Mouse (Mus musculus) midbrain, embryonic 12.5 days (tissue): ENCODE measurements around the gene Fam208a. TPM values are rescaled to one million over a fixed set of nuclear protein-coding genes. Genes with fewer than 3 reads are reported as not detected.

Experiments
- ATAC-seq: fragments of 200-750 bp; cut with Nextera tagmentation; 2 replicates; pipeline ENCODE4 v1.8.0; 2017; ENCODE audit warnings: low read depth, moderate TSS enrichment, moderate library complexity; ENCODE audit not compliant: low FRiP score
- H3K27ac ChIP-seq: fragments of 300-500 bp; sonication (generic); replicated peaks from 2 replicates; pipeline ENCODE4 v1.5.1; 2016; ENCODE audit warnings: mild to moderate bottlenecking
- H3K27me3 ChIP-seq: fragments of 300-500 bp; sonication (generic); 2 replicates; pipeline ENCODE4 v1.6.1; 2016; ENCODE audit warnings: mild to moderate bottlenecking
- H3K36me3 ChIP-seq: fragments of 300-500 bp; sonication (generic); 2 replicates; pipeline ENCODE4 v1.6.1; 2016
- H3K4me1 ChIP-seq: fragments of 300-500 bp; sonication (generic); 2 replicates; pipeline ENCODE4 v1.6.1; 2016
- H3K4me2 ChIP-seq: fragments of 300-500 bp; sonication (generic); replicated peaks from 2 replicates; pipeline ENCODE4 v1.6.1; 2016; ENCODE audit warnings: mild to moderate bottlenecking, moderate library complexity
- H3K4me3 ChIP-seq: fragments of 300-500 bp; sonication (generic); 2 replicates; pipeline ENCODE4 v1.5.1; 2016; ENCODE audit warnings: mild to moderate bottlenecking
- H3K9ac ChIP-seq: fragments of 300-500 bp; sonication (generic); replicated peaks from 2 replicates; pipeline ENCODE4 v1.6.1; 2016; ENCODE audit warnings: mild to moderate bottlenecking, moderate library complexity
- H3K9me3 ChIP-seq: fragments of 300-500 bp; sonication (generic); 2 replicates; pipeline ENCODE4 v1.6.1; 2016; ENCODE audit warnings: mild to moderate bottlenecking
- WGBS: fragments of 180-500 bp; shearing (Covaris S2); methylation state at CpG from one replicate; pipeline ENCODE4 v1.1.7; 2016; 5-methylcytosine and 5-hydroxymethylcytosine counted together
- polyA plus RNA-seq: library from polyadenylated mRNA; unstranded; fragments of >200 nt; fragmentation: Nextera tagmentation; extraction: Ambion mirVana; gene quantifications from 2 replicates; pipeline ENCODE4 v1.2.1, GENCODE M21; 2016

Gene Fam208a
- polyA plus RNA-seq, 1 experiment from 2014 or later: 23.2 TPM

- Histone ChIP-seq H3K4me3 (peak overlapping the region; percentile 77), H3K9ac (peak overlapping the region; percentile 87), H3K4me1 (peaks cover 3% of the 10 kb centered on the region; the same call in 1 of the 2 replicates), H3K27me3 (peaks cover 13% of the 10 kb centered on the region), H3K9me3 (peaks cover 11% of the 10 kb centered on the region), H3K27ac (peak overlapping the region; percentile 99), H3K36me3 (peaks cover 18% of the 10 kb centered on the region), H3K4me2 (peak overlapping the region; percentile 74)
- WGBS: 1% methylated on average over 77 of the region's 78 CpGs
- peak; percentile 87 for ATAC-seq
These were observed 508 bp downstream of the Fam208a start for GRCm38 (mm10) chr14:27428973-27429711.

GRCm38 (mm10) chr14:27430280-27430679, 1.6 kb downstream of the Fam208a start:
- 97% methylated on average over 4 of the region's 4 CpGs for WGBS
- Histone ChIP-seq H3K9me3 (peaks cover 11% of the 10 kb centered on the region), H3K4me1 (peaks cover 3% of the 10 kb centered on the region; the same call in 1 of the 2 replicates), H3K27ac (no peak overlapping the region), H3K36me3 (peaks cover 21% of the 10 kb centered on the region), H3K4me3 (no peak overlapping the region), H3K4me2 (peak overlapping the region; percentile 26), H3K27me3 (peaks cover 13% of the 10 kb centered on the region), H3K9ac (no peak overlapping the region)
- no peak for ATAC-seq

- ATAC-seq: no peak
- no peak overlapping the region for H3K9ac ChIP-seq
- 100% methylated on average over 2 of the region's 2 CpGs for WGBS
These were observed 3.4 kb downstream of the Fam208a start for GRCm38 (mm10) chr14:27432064-27432463.

DNA sequence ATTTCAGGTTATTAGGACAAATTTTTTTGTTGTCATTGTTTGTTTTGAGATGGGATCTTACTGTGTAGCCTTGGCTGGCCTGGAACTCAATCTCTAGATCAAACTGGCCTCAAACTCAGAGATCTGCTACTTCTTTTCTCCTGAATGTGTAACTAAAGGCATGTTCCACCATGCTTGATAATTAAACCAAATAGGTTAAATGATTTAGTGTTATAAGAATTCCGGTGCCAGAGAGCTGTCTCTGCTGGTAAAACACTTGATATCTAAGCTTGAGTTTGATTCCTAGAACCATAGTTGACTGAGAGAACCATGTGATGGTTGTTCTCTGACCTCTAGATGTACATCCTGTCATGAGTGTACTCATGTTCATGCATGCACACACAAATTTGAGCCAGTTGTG, 7.5 kb downstream of the Fam208a start:
- no peak overlapping the region for H3K4me2 ChIP-seq
- no peaks in the 10 kb centered on the region for H3K4me1 ChIP-seq
- no peak overlapping the region for H3K4me3 ChIP-seq
- ATAC-seq: no peak
- no peaks in the 10 kb centered on the region for H3K9me3 ChIP-seq
- peaks cover 21% of the 10 kb centered on the region for H3K36me3 ChIP-seq
- WGBS: 94% methylated on average over 1 of the region's 1 CpGs
- H3K27ac ChIP-seq: no peak overlapping the region
- no peaks in the 10 kb centered on the region for H3K27me3 ChIP-seq
- no peak overlapping the region for H3K9ac ChIP-seq

More at GRCm38 (mm10) chr14:27432064-27432463, 3.4 kb downstream of the Fam208a start:
- peaks cover 21% of the 10 kb centered on the region for H3K36me3 ChIP-seq
- peaks cover 11% of the 10 kb centered on the region for H3K9me3 ChIP-seq
- H3K4me2 ChIP-seq: no peak overlapping the region
- peaks cover 3% of the 10 kb centered on the region; the same call in 1 of the 2 replicates for H3K4me1 ChIP-seq
- peaks cover 11% of the 10 kb centered on the region for H3K27me3 ChIP-seq
- no peak overlapping the region for H3K4me3 ChIP-seq
- no peak overlapping the region for H3K27ac ChIP-seq

- no peak overlapping the region for H3K27ac ChIP-seq
- no peak overlapping the region for H3K4me2 ChIP-seq
- H3K9ac ChIP-seq: no peak overlapping the region
- 85% methylated on average over 3 of the region's 3 CpGs for WGBS
- no peaks in the 10 kb centered on the region for H3K9me3 ChIP-seq
- no peak for ATAC-seq
- H3K4me1 ChIP-seq: no peaks in the 10 kb centered on the region
- no peak overlapping the region for H3K4me3 ChIP-seq
- no peaks in the 10 kb centered on the region for H3K27me3 ChIP-seq
- H3K36me3 ChIP-seq: peaks cover 18% of the 10 kb centered on the region
These were observed 8.2 kb downstream of the Fam208a start for GRCm38 (mm10) chr14:27436826-27437225.

GRCm38 (mm10) chr14:27440921-27441320, 12.3 kb downstream of the Fam208a start:
- Histone ChIP-seq H3K4me3 (no peak overlapping the region), H3K9me3 (no peaks in the 10 kb centered on the region), H3K9ac (no peak overlapping the region), H3K27me3 (no peaks in the 10 kb centered on the region), H3K36me3 (peaks cover 20% of the 10 kb centered on the region), H3K4me1 (no peaks in the 10 kb centered on the region), H3K27ac (no peak overlapping the region), H3K4me2 (no peak overlapping the region)
- ATAC-seq: no peak

GRCm38 (mm10) chr14:27444851-27445281, 16.2 kb downstream of the Fam208a start:
- Histone ChIP-seq H3K4me3 (no peak overlapping the region), H3K4me2 (no peak overlapping the region), H3K9me3 (no peaks in the 10 kb centered on the region), H3K27ac (no peak overlapping the region), H3K36me3 (peaks cover 35% of the 10 kb centered on the region), H3K9ac (no peak overlapping the region), H3K27me3 (no peaks in the 10 kb centered on the region), H3K4me1 (no peaks in the 10 kb centered on the region)
- 80% methylated on average over 2 of the region's 2 CpGs for WGBS
- no peak for ATAC-seq

GRCm38 (mm10) chr14:27446963-27447362, 18.3 kb downstream of the Fam208a start:
- no peak overlapping the region for H3K27ac ChIP-seq

DNA sequence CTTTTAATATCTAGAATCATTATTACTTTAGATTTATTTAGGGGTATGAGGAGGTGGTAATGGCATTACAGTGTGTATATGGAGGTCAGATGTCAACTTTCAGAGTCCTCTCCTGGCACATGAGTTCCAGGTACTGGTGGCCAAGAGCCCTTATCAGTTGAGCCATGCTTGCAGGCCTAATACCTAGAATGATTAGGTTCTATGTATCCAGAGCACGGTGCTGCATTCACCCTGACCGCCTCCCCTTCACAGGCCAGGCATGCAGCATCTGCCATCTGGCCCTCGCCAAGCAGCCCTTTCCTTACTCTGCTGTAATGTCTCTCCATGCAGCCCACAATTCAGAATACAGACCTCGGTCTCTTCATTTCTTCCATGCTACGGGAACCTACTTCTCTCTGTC, 62.8 kb downstream of the Fam208a start:
- H3K27me3 ChIP-seq: no peaks in the 10 kb centered on the region
- H3K9me3 ChIP-seq: no peaks in the 10 kb centered on the region
- ATAC-seq: no peak
- H3K9ac ChIP-seq: no peak overlapping the region
- no peaks in the 10 kb centered on the region for H3K4me1 ChIP-seq
- no peak overlapping the region for H3K4me2 ChIP-seq
- no peak overlapping the region for H3K27ac ChIP-seq
- WGBS: 96% methylated on average over 5 of the region's 5 CpGs
- H3K4me3 ChIP-seq: no peak overlapping the region
- H3K36me3 ChIP-seq: peaks cover 76% of the 10 kb centered on the region

More at GRCm38 (mm10) chr14:27446963-27447362, 18.3 kb downstream of the Fam208a start:
- H3K36me3 ChIP-seq: peaks cover 45% of the 10 kb centered on the region
- no peak overlapping the region for H3K9ac ChIP-seq
- H3K4me3 ChIP-seq: no peak overlapping the region
- H3K4me1 ChIP-seq: no peaks in the 10 kb centered on the region
- H3K27me3 ChIP-seq: no peaks in the 10 kb centered on the region
- no peak overlapping the region for H3K4me2 ChIP-seq
- WGBS: 94% methylated on average over 4 of the region's 4 CpGs
- no peaks in the 10 kb centered on the region for H3K9me3 ChIP-seq
- no peak for ATAC-seq

GRCm38 (mm10) chr14:27493516-27493915, 64.9 kb downstream of the Fam208a start:
- Histone ChIP-seq H3K9ac (no peak overlapping the region), H3K9me3 (no peaks in the 10 kb centered on the region), H3K36me3 (peaks cover 74% of the 10 kb centered on the region), H3K4me1 (no peaks in the 10 kb centered on the region), H3K4me3 (no peak overlapping the region), H3K27me3 (no peaks in the 10 kb centered on the region), H3K4me2 (no peak overlapping the region), H3K27ac (no peak overlapping the region)
- ATAC-seq: no peak
- 91% methylated on average over 4 of the region's 4 CpGs for WGBS

DNA sequence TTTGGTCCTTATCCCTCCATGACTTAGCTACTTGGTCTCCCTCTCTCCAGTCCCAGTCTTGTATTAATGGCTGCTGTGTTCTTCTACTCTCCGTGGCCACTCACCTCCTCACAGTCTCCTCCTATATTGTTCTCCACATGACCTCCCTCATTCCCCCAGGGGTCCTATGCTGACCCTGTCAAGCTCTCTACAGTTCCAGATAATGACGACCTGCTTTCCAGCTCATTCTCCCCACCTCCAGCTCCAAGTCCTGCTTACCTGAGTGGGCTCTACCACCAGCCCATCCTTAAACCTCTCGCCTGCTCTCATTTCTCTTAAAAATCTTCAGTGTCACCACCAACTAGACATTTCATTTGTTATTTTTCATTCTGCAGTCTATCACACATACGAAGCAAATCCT, 72.5 kb downstream of the Fam208a start:
- Histone ChIP-seq H3K9ac (no peak overlapping the region), H3K4me1 (no peaks in the 10 kb centered on the region), H3K4me3 (no peak overlapping the region), H3K27me3 (no peaks in the 10 kb centered on the region), H3K27ac (no peak overlapping the region), H3K4me2 (no peak overlapping the region), H3K9me3 (no peaks in the 10 kb centered on the region), H3K36me3 (peaks cover 43% of the 10 kb centered on the region)
- ATAC-seq: no peak
- 85% methylated on average over 4 of the region's 4 CpGs for WGBS

DNA sequence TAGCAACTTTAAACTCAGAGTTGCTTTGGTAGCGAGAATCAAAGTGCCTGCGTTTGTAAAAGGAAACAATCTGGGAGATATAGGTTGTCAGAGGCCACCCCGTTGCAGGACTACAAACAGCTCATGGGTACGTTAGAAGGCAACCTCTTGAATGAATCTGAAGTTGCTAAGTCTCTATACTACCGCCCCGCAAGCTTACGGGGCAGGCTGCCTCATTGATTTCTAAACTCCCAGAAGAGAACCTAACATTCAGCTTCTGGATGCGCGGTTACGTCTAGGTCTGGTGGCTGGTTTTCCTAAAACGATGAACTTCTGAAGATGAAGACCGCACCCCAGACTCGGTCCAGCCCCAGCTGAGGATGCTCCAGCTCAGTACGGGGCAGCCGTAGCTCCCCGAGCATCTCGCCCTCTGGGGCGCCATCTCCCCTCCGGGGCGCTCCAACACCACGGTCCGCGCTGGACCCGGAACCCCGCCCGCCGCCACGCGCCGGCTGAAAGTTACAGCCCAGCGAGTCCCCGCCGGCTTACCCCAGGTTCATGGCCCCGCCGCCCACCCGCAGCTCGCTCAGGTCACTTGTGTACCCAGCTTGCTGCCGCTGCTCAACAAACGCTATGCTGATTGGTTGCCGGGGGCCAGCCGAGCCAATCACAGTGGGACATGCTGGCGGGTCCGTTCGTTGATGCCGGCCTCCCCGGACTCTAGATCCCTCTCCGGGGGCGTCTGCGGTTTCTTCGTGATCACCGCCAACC, 79.4 kb downstream of the Fam208a start, which contains the start of gene Ccdc66:
Gene Ccdc66, minus strand, starts transcription at position 567 of the 750 bp plus-strand sequence.
- peak within 1 kb of the TSS; percentile 80 for H3K4me3 ChIP-seq
- H3K9ac ChIP-seq: peak within 1 kb of the TSS; percentile 76
- H3K27ac ChIP-seq: peak within 1 kb of the TSS; percentile 84
- under 1% methylated on average over 44 of the region's 51 CpGs for WGBS
- peaks cover 9% of the 10 kb centered on the region for H3K4me1 ChIP-seq
- peak within 1 kb of the TSS; percentile 66 for H3K4me2 ChIP-seq
- peaks cover 14% of the 10 kb centered on the region; the same call in 1 of the 2 replicates for H3K36me3 ChIP-seq
- no peaks in the 10 kb centered on the region for H3K9me3 ChIP-seq
- ATAC-seq: peak; percentile 98
- H3K27me3 ChIP-seq: no peaks in the 10 kb centered on the region
